Mouse (Mus musculus) thymus, adult 2 months (tissue): ENCODE results near the gene Wdr77. TPM values are rescaled to one million over a fixed set of nuclear protein-coding genes. Genes with fewer than 3 reads are reported as not detected.
A peak's percentile ranks its signal among the peaks of the same experiment; 100 is the strongest.
"Not testable (repeated sequence)": the region's sequence is repeated elsewhere in the genome, so short reads cannot be mapped to it uniquely, and the experiment has no call there.

Source experiments
- DNase-seq: peaks from one replicate; pipeline ENCODE4 v3.0.0; 2021
- H3K27ac ChIP-seq: fragments of 200-500 bp; 2 replicates; pipeline ENCODE4 v1.5.1; 2012; ENCODE audit warnings: low read length, control low read depth; ENCODE audit not compliant: control insufficient read depth, insufficient read depth
- H3K27me3 ChIP-seq: fragments of 200-500 bp; 2 replicates; pipeline ENCODE4 v1.6.1; 2012; ENCODE audit warnings: mild to moderate bottlenecking, low read length, moderate library complexity, mixed read lengths; ENCODE audit not compliant: control insufficient read depth, insufficient read depth
- H3K36me3 ChIP-seq: fragments of 200-500 bp; 2 replicates; pipeline ENCODE4 v1.6.1; 2012; ENCODE audit warnings: mild to moderate bottlenecking, low read length, moderate library complexity; ENCODE audit not compliant: control insufficient read depth, insufficient read depth
- H3K4me1 ChIP-seq: fragments of 200-500 bp; replicated peaks from 2 replicates; pipeline ENCODE4 v1.6.1; 2012; ENCODE audit warnings: low read length; ENCODE audit not compliant: control insufficient read depth, insufficient read depth
- H3K4me3 ChIP-seq: fragments of 200-500 bp; 2 replicates; pipeline ENCODE4 v1.5.1; 2012; ENCODE audit warnings: mild to moderate bottlenecking, low read length, control low read depth, moderate library complexity; ENCODE audit not compliant: control insufficient read depth, insufficient read depth
- CTCF ChIP-seq: fragments of 200-500 bp; IDR thresholded peaks from 2 replicates; pipeline ENCODE4 v1.5.1; 2012; ENCODE audit warnings: mild to moderate bottlenecking, control low read depth, low read length, moderate library complexity, borderline replicate concordance; ENCODE audit not compliant: control insufficient read depth, poor library complexity, insufficient read depth; ENCODE audit errors: extremely low read depth
- POLR2A ChIP-seq: fragments of 200-500 bp; IDR thresholded peaks from 2 replicates; pipeline ENCODE4 v1.6.1; 2012; ENCODE audit warnings: mild to moderate bottlenecking, low read length, control low read depth, moderate library complexity; ENCODE audit not compliant: control insufficient read depth, poor library complexity, insufficient read depth; ENCODE audit errors: extremely low read depth
- WGBS: fragments of 180-500 bp; shearing (Covaris S2); methylation state at CpG from one replicate; pipeline ENCODE4 v1.1.7; 2018; 5-methylcytosine and 5-hydroxymethylcytosine counted together
- polyA plus RNA-seq: library from polyadenylated mRNA; depleted of rRNA; stranded (reverse); fragments of >200 nt; gene quantifications from 2 replicates; pipeline ENCODE4 v1.2.3, GENCODE M21; 2012

Gene Wdr77
- polyA plus RNA-seq, 1 experiment = 46.1 TPM

DNA sequence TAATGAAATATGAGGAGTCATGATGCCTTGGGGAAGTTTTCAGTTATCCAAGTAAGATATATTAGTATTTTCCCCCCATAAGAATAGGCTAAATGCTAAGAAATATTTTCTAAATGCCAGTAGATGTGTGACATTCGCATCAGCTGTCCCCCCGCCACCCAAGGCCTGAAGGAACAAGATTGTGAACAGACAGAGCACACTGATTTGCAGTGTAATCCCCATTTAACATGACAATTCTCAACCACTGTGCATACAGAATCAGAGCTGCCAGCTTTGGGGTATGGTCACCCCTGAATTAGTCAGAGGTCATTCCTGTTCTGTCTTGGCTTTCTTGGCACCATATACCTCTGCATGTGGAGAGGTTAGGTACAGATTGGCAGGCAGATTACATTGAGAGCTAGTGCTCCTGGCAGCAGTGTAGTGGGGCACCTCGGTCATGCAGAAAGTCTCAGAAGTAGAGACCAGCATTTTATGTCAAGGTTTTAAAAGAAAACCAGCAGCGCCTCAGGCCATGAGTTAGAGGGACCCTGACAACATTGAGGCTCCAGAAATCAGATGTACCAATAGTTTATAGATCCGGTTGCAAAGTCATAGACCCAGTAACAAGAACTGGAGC lies 12.8 kb downstream of the Wdr77 start:
- H3K27ac ChIP-seq = no peak overlapping the region
- no peaks in the 10 kb centered on the region for H3K27me3 ChIP-seq
- H3K4me3 ChIP-seq = no peak overlapping the region
- 95% methylated on average over 5 of the region's 5 CpGs for WGBS
- H3K36me3 ChIP-seq = peaks cover 15% of the 10 kb centered on the region
- TF ChIP-seq CTCF = no peak
- TF ChIP-seq POLR2A = no peak
- DNase-seq = no peak
- H3K4me1 ChIP-seq = no peaks in the 10 kb centered on the region

DNA sequence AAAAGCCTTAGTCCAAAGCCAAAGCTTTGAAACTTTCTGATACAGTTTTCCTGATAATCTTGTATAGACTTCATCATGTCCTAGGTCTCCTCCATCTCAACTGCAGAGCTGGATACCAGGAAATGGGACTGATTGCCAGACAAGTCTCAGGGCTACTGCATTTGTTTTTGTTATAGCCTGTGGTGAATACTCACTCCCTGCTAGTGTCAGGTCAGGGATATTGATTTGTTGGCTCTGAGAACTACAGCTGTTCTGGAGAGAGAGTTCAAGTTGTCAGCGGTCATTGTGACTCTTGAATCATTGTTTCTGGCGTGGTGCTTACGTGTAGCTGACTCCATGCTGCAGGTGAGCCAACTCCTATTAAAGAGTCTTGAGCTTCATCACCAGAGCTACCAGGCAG lies 14.2 kb downstream of the Wdr77 start, which contains the start of gene Ovgp1:
Ovgp1 (plus strand) TSS at position 301 of the 400 bp plus-strand sequence.
- no peak for DNase-seq
- H3K27ac ChIP-seq = no peak within 1 kb of the TSS
- peaks cover 8% of the 10 kb centered on the region for H3K36me3 ChIP-seq
- no peak within 1 kb of the TSS for H3K4me3 ChIP-seq
- H3K4me1 ChIP-seq = no peaks in the 10 kb centered on the region
- 94% methylated on average over 3 of the region's 3 CpGs for WGBS
- H3K27me3 ChIP-seq = no peaks in the 10 kb centered on the region
- no peak for TF ChIP-seq CTCF
- TF ChIP-seq POLR2A = no peak

DNA sequence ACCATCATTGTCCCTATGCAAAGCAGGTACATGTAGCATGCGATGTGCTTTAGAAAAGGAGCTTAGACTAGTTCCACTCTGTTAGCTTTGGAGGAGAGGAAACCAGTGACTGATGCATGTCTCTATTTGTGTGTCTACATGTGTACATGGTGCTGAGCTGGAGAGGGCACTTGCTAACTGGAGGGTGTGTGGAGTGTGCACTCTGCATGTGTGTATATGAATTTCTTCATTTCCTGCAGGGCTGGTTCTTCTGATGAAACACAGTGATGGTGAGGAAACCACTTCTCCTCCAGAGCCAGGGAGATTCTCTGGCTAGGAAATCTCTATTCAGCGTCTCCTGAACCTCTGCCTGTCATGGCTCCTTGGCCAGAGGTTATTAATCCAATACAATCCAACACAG lies 15.0 kb downstream of the Wdr77 start:
- H3K36me3 ChIP-seq = peaks cover 4% of the 10 kb centered on the region
- H3K27ac ChIP-seq = no peak overlapping the region
- H3K27me3 ChIP-seq = no peaks in the 10 kb centered on the region
- WGBS = 88% methylated on average over 2 of the region's 2 CpGs
- no peak overlapping the region for H3K4me3 ChIP-seq
- no peak for DNase-seq
- H3K4me1 ChIP-seq = no peaks in the 10 kb centered on the region
- TF ChIP-seq CTCF (no peak), POLR2A (no peak)

DNA sequence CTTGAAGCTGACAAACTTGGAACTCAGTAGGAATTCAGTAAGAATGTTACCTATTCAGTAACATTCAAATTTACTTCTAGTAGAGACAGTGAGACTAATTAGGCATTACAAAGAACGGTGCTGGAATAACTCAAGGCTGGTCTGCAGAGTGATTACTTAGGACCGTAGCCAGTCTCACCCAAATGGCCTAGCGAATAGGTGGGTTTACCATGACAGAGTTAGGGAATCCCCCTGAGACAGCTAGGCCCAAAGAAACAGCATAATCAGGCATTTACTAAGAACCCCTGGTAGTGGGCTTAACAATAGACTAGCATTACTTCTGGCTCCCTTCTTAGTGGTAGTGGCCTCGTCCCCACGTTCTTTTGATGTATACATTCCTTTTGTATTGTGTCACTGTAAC lies 30.4 kb downstream of the Wdr77 start:
- H3K27ac ChIP-seq, H3K4me1 ChIP-seq, DNase-seq, H3K4me3 ChIP-seq, H3K36me3 ChIP-seq, H3K27me3 ChIP-seq: not testable (repeated sequence)
- WGBS = 95% methylated on average over 5 of the region's 5 CpGs

DNA sequence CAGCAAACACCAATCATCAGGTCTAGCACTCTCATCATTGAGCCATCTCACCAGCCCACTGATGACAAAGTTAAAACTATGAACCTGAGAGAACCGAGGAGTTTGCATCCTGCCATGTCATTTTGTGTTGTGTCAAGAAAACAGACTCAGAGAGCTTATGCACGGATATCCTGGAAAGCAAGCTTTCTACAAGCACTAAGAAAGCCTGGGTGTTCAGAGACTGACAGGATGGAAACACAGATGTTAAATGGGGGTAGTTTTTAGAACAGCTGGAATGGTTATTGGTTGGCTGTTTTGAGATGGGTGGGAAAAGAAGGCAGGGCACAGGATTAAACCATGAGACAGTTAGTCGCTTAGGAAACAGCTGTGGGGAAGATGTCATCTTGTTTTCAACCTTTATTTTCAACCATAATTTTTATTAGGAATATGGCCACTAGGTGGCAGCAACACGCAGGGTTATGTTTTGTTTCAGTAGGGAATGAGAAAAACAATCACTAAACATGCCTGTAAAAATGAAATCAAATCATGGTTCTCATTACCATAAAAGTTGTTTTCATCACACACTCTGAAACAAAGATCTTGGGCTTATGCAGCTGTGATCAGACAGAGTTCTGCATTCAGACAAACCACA lies 32.6 kb downstream of the Wdr77 start:
- no peak overlapping the region for H3K4me3 ChIP-seq
- H3K27ac ChIP-seq = no peak overlapping the region
- DNase-seq = peak; percentile 51
- no peak for TF ChIP-seq CTCF
- TF ChIP-seq POLR2A = no peak
- H3K27me3 ChIP-seq = no peaks in the 10 kb centered on the region
- 11% methylated on average over 4 of the region's 4 CpGs for WGBS
- H3K4me1 ChIP-seq = no peaks in the 10 kb centered on the region
- no peaks in the 10 kb centered on the region for H3K36me3 ChIP-seq

DNA sequence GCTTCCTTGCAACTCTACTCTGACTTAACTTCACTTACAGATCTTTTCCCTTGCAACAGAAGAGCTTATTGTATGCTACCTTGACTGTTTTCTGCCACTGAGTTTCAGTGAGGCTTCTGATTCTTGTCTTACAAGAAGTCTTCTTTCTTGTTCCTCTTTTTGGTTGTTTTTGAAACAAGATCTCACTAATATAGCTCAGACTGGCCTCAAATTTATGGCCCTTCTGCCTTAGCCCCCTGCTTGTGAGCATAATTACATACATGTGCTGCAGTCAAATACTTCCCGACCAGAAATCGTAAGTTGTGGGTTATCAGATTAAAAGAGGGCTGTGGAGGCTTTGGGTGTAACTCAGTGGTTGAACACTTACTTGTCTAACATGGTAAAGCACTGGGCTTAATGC lies 35.6 kb downstream of the Wdr77 start:
- Histone ChIP-seq H3K36me3 (no peaks in the 10 kb centered on the region), H3K4me3 (no peak overlapping the region), H3K4me1 (no peaks in the 10 kb centered on the region), H3K27me3 (no peaks in the 10 kb centered on the region), H3K27ac (no peak overlapping the region)
- TF ChIP-seq POLR2A (no peak), CTCF (no peak)
- 20% methylated on average over 2 of the region's 2 CpGs for WGBS
- no peak for DNase-seq

DNA sequence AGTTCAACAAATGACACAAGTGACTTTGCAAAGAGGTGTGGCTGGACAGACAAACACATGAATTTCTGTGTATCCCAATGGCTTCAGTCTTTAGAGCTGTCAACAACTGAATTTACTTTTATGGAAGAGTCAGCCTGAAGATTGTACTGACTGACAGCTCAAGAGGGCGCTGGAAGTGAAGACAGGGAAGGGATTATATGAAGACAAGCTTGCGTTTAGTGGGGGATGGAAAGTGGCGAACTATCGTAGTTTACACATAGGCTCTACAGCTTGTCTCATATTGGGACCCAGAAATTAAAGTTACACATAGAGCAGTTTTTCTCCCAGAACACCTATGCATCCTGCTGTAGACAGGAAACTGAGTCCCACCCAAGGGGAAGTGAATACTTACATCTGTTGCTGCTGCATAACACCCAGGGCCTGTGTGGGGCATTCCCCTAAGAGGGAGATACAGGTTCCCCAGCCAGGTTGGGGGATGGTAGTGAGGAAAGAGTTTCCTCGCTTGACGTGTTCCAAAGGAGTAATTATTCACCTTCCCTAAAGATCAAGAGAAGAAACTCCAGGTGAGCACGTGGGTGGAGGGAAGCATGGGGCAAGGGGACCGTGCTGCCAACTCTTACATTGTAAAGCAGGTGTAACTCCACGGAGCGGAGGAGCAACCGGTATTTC lies 41.7 kb downstream of the Wdr77 start:
- TF ChIP-seq CTCF (no peak), POLR2A (no peak)
- peaks cover 9% of the 10 kb centered on the region; the same call in 1 of the 2 replicates for H3K4me1 ChIP-seq
- H3K36me3 ChIP-seq = no peaks in the 10 kb centered on the region
- H3K27ac ChIP-seq = no peak overlapping the region
- 33% methylated on average over 11 of the region's 11 CpGs for WGBS
- no peaks in the 10 kb centered on the region for H3K27me3 ChIP-seq
- DNase-seq = no peak
- no peak overlapping the region for H3K4me3 ChIP-seq
